25 mouse cellular contexts compared by ENCODE assay signal in the genomic region with DNA sequence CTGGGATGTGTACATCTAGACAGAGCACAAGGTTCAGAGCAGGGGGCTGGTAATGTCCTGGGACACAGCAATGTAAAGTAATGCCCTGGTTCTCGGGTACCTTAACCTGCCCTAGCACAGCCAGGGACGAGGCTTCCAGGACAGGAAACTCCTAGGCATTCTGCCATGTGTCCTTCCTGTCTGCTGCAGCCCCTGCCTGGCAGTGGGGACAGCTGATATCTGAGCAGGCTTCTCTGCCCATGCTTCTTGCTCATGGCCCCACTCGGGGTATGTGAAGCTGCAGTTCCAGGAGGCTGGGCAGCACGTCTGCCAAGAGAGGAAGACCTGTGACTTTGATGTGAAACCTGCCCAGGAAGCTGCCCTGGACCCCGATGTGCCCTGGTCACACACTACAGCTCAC. TPM values are rescaled to one million over a fixed set of nuclear protein-coding genes. Genes with fewer than 3 reads are reported as not detected.
DNase-seq lines count a peak whose midpoint lies in the region; ATAC-seq and TF ChIP-seq lines count a peak whose summit lies in the region.
"Had no signal": no experiment of that assay in that cellular context is flagged by ENCODE, and none has a peak within 500 bp of the region (broad histone marks: within the 10 kb centered on the region; RNA-seq: fewer than 3 reads in every experiment).

No protein-coding gene starts in this region.

- H3K9me3 ChIP-seq in heart, embryonic 11.5 days (replicated peaks; ENCODE audit: control insufficient read depth, low read length): no peaks in the 10 kb centered on the region
- H3K9me3 ChIP-seq in lung, postnatal 0 days (ENCODE audit: low read length): no peaks in the 10 kb centered on the region
- H3K9me3 ChIP-seq: embryonic facial prominence, embryonic 13.5 days; forebrain, embryonic 12.5 days; hindbrain, embryonic 12.5 days had no signal

- TF ChIP-seq CTCF in lung, postnatal 0 days (IDR thresholded peaks at IDR 0.05): no peak

- H3K4me2 ChIP-seq in heart, embryonic 11.5 days: no peak overlapping the region
- H3K4me2 ChIP-seq in lung, postnatal 0 days (replicated peaks; ENCODE audit: low read depth, low read length): no peak overlapping the region
- H3K4me2 ChIP-seq: embryonic facial prominence, embryonic 13.5 days; forebrain, embryonic 12.5 days; hindbrain, embryonic 12.5 days had no signal

- intact Hi-C loops in heart, postnatal 10 days (cut with DNase I): no loop called here
- intact Hi-C loops in heart, postnatal 25 days (cut with DNase I): no loop called here

- ATAC-seq in heart, embryonic 11.5 days (replicated peaks; ENCODE audit: insufficient number of reproducible peaks, low FRiP score, low TSS enrichment): no peak
- no peak for ATAC-seq in lung, postnatal 0 days
- ATAC-seq: activated CD4-positive, CD25-positive, alpha-beta regulatory T cell, adult 4 months; forebrain, embryonic 16.5 days; hindbrain, embryonic 16.5 days; inflammation-experienced regulatory T-cells, adult 6 months; intestine, postnatal 0 days; Patski had no signal

- peaks cover 5% of the 10 kb centered on the region for H3K27me3 ChIP-seq in heart, embryonic 11.5 days (ENCODE audit: control insufficient read depth, insufficient read depth, low read length)
- H3K27me3 ChIP-seq in lung, postnatal 0 days (replicated peaks; ENCODE audit: insufficient read depth, low read length): no peaks in the 10 kb centered on the region
- H3K27me3 ChIP-seq: CH12.LX, Patski had no signal

- peaks cover 8% of the 10 kb centered on the region for H3K36me3 ChIP-seq in heart, embryonic 11.5 days (ENCODE audit: control insufficient read depth, insufficient read depth, low read length)
- no peaks in the 10 kb centered on the region for H3K36me3 ChIP-seq in lung, postnatal 0 days (ENCODE audit: insufficient read depth, low read length)

- no peaks in the 10 kb centered on the region; the same call in 1 of the 2 replicates for H3K4me1 ChIP-seq in heart, embryonic 11.5 days (ENCODE audit: control insufficient read depth, insufficient read depth, low read length)
- no peaks in the 10 kb centered on the region for H3K4me1 ChIP-seq in lung, postnatal 0 days (ENCODE audit: insufficient read depth, low read depth, low read length)
- H3K4me1 ChIP-seq: hindbrain, embryonic 12.5 days had no signal

- H3K4me3 ChIP-seq in heart, embryonic 11.5 days (ENCODE audit: low read depth, low read length): no peak overlapping the region
- no peak overlapping the region for H3K4me3 ChIP-seq in lung, postnatal 0 days (ENCODE audit: low read depth, low read length)
- H3K4me3 ChIP-seq: embryonic facial prominence, embryonic 13.5 days; forebrain, embryonic 12.5 days; hindbrain, embryonic 12.5 days had no signal

- TF ChIP-seq EP300 in lung, postnatal 0 days (IDR thresholded peaks at IDR 0.05): no peak

- WGBS in heart, embryonic 11.5 days (ENCODE audit: insufficient replicate concordance): 76% methylated on average over 5 of the region's 5 CpGs
- WGBS in lung, postnatal 0 days: 39% methylated on average over 5 of the region's 5 CpGs

- no peak overlapping the region for H3K27ac ChIP-seq in heart, embryonic 11.5 days (ENCODE audit: low read depth, low read length)
- H3K27ac ChIP-seq in lung, postnatal 0 days (ENCODE audit: low read length): no peak overlapping the region
- H3K27ac ChIP-seq: embryonic facial prominence, embryonic 13.5 days; forebrain, embryonic 12.5 days; hindbrain, embryonic 12.5 days had no signal

- DNase-seq in heart, adult 11 months: peak; percentile 95
- DNase-seq in heart, postnatal 10 days: peak; percentile 44 to 62
- no peak for DNase-seq in heart, postnatal 25 days (ENCODE audit: low spot score)
- peak; percentile 13 for DNase-seq in lung, postnatal 14 days
- DNase-seq in lung, postnatal 0 days (ENCODE audit: low spot score): no peak
- DNase-seq in spleen, adult 12 weeks (ENCODE audit: low spot score): no peak
- DNase-seq: adrenal gland, postnatal 14 days; cerebellum, adult 11-12 months; cerebellum, adult 9-11 months; cerebellum, postnatal 36 days had no signal

- H3K9ac ChIP-seq in heart, embryonic 11.5 days (ENCODE audit: low read depth, low read length): no peak overlapping the region
- no peak overlapping the region for H3K9ac ChIP-seq in lung, postnatal 0 days (replicated peaks; ENCODE audit: low read depth)
- H3K9ac ChIP-seq: embryonic facial prominence, embryonic 13.5 days; forebrain, embryonic 12.5 days; hindbrain, embryonic 12.5 days had no signal

RNA-seq across cellular contexts. Expression of a gene that starts 6.0 kb away (rescaled TPM):
- polyA plus RNA-seq in heart, embryonic 11.5 days (2014; fragmentation: Nextera tagmentation; extraction: Ambion mirVana): not detected in 2 replicates
- not detected for total RNA-seq in heart, postnatal 10 days (2021)
- total RNA-seq in heart, postnatal 25 days (2021): not detected
- 0.12 TPM in 1 of 2 replicates, not detected in the other for polyA plus RNA-seq in lung, postnatal 0 days (2015; fragmentation: Nextera tagmentation; extraction: Ambion mirVana)
- total RNA-seq: adrenal gland, postnatal 14 days; gastrocnemius, postnatal 4 days; heart, postnatal 36 days had no signal
- polyA plus RNA-seq: activated CD4-positive, CD25-positive, alpha-beta regulatory T cell, adult 4 months; frontal cortex, adult 2 months; hindbrain, embryonic 12.5 days; hindbrain, embryonic 16.5 days; intestine, postnatal 0 days had no signal

RNA-seq across cellular contexts. Expression of a gene that starts 7.1 kb away (rescaled TPM):
- 56.0 and 69.0 TPM in 2 replicates for polyA plus RNA-seq in heart, embryonic 11.5 days (2014; fragmentation: Nextera tagmentation; extraction: Ambion mirVana)
- total RNA-seq in heart, postnatal 10 days (2021): 10 to 100 TPM; 68.8 to 83.4 TPM
- 10 to 100 TPM; 85.4 to 99.8 TPM for total RNA-seq in heart, postnatal 25 days (2021)
- polyA plus RNA-seq in lung, postnatal 0 days (2015; fragmentation: Nextera tagmentation; extraction: Ambion mirVana): 89.8 and 101 TPM in 2 replicates

RNA-seq across cellular contexts. Expression of a gene that starts 25.7 kb away (rescaled TPM):
- not detected in 2 replicates for polyA plus RNA-seq in heart, embryonic 11.5 days (2014; fragmentation: Nextera tagmentation; extraction: Ambion mirVana)
- total RNA-seq in heart, postnatal 10 days (2021): not detected
- total RNA-seq in heart, postnatal 25 days (2021): not detected
- polyA plus RNA-seq in lung, postnatal 0 days (2015; fragmentation: Nextera tagmentation; extraction: Ambion mirVana): 0.56 and 0.64 TPM in 2 replicates
- total RNA-seq: adrenal gland, adult 18-20 months; adrenal gland, postnatal 14 days; CH12.LX; gastrocnemius, postnatal 4 days; heart, postnatal 36 days had no signal
- polyA plus RNA-seq: activated CD4-positive, CD25-positive, alpha-beta regulatory T cell, adult 4 months; forebrain, embryonic 12.5 days; hindbrain, embryonic 12.5 days; hindbrain, embryonic 16.5 days; inflammation-experienced regulatory T-cells, adult 6 months; intestine, postnatal 0 days; Patski had no signal

RNA-seq across cellular contexts. Expression of a gene that starts 26.3 kb away (rescaled TPM):
- polyA plus RNA-seq in heart, embryonic 11.5 days (2014; fragmentation: Nextera tagmentation; extraction: Ambion mirVana): 46.3 and 50.3 TPM in 2 replicates
- total RNA-seq in heart, postnatal 10 days (2021): 10 to 100 TPM; 27.4 to 33.0 TPM
- total RNA-seq in heart, postnatal 25 days (2021): 10 to 100 TPM; 16.7 to 18.0 TPM
- 69.4 and 79.9 TPM in 2 replicates for polyA plus RNA-seq in lung, postnatal 0 days (2015; fragmentation: Nextera tagmentation; extraction: Ambion mirVana)

RNA-seq across cellular contexts. Expression of a gene that starts 57.4 kb away (rescaled TPM):
- polyA plus RNA-seq in heart, embryonic 11.5 days (2014; fragmentation: Nextera tagmentation; extraction: Ambion mirVana): not detected in 2 replicates
- not detected for total RNA-seq in heart, postnatal 10 days (2021)
- total RNA-seq in heart, postnatal 25 days (2021): not detected
- not detected in 2 replicates for polyA plus RNA-seq in lung, postnatal 0 days (2015; fragmentation: Nextera tagmentation; extraction: Ambion mirVana)
- total RNA-seq: adrenal gland, adult 18-20 months; adrenal gland, postnatal 14 days; CH12.LX; gastrocnemius, postnatal 4 days; heart, postnatal 36 days had no signal
- polyA plus RNA-seq: embryonic facial prominence, embryonic 13.5 days; forebrain, embryonic 16.5 days; frontal cortex, adult 2 months; hindbrain, embryonic 12.5 days; hindbrain, embryonic 16.5 days; intestine, postnatal 0 days had no signal

Comparison
In these comparisons a context has a peak if more than half of its experiments do, and no peak if none do; other contexts are left out.
1. DNase-seq: peak in heart, adult 11 months (single experiment), heart, postnatal 10 days (2 of 2) and lung, postnatal 14 days (single experiment); none in heart, postnatal 25 days (single experiment), lung, postnatal 0 days (single experiment) and spleen, adult 12 weeks (single experiment).